Mouse (Mus musculus) forebrain, postnatal 0 days (tissue): ENCODE results near the gene Pex14. TPM values are rescaled to one million over a fixed set of nuclear protein-coding genes. Genes with fewer than 3 reads are reported as not detected.
"Not testable (repeated sequence)": the region's sequence is repeated elsewhere in the genome, so short reads cannot be mapped to it uniquely, and the experiment has no call there.

ENCODE experiments used
- ATAC-seq: fragments of 200-750 bp; cut with Nextera tagmentation; 2 replicates; pipeline ENCODE4 v1.8.0; 2017; ENCODE audit warnings: mild to moderate bottlenecking, moderate library complexity
- DNase-seq: peaks from one replicate; pipeline ENCODE4 v3.0.0-alpha.2; 2015
- H3K27ac ChIP-seq: fragments of 300-500 bp; sonication (generic); 2 replicates; pipeline ENCODE4 v1.5.1; 2014; ENCODE audit warnings: low read depth, mild to moderate bottlenecking, antibody characterized with exemption, low read length, moderate library complexity, mixed read lengths
- H3K27me3 ChIP-seq: fragments of 300-500 bp; sonication (generic); 2 replicates; pipeline ENCODE4 v1.6.1; 2014; ENCODE audit warnings: mild to moderate bottlenecking, low read length, mixed read lengths; ENCODE audit not compliant: insufficient read depth
- H3K36me3 ChIP-seq: fragments of 300-500 bp; sonication (generic); 2 replicates; pipeline ENCODE4 v1.6.1; 2014; ENCODE audit warnings: mild to moderate bottlenecking, moderate library complexity; ENCODE audit not compliant: insufficient read depth
- H3K4me1 ChIP-seq: fragments of 300-500 bp; sonication (generic); 2 replicates; pipeline ENCODE4 v1.6.1; 2014; ENCODE audit warnings: antibody characterized with exemption; ENCODE audit not compliant: insufficient read depth
- H3K4me2 ChIP-seq: fragments of 300-500 bp; sonication (generic); 2 replicates; pipeline ENCODE4 v1.6.1; 2014; ENCODE audit warnings: low read depth, mild to moderate bottlenecking, moderate library complexity
- H3K4me3 ChIP-seq: fragments of 300-500 bp; sonication (generic); 2 replicates; pipeline ENCODE4 v1.5.1; 2014; ENCODE audit warnings: low read depth, low read length, mixed read lengths
- H3K9ac ChIP-seq: fragments of 300-500 bp; sonication (generic); 2 replicates; pipeline ENCODE4 v1.6.1; 2014; ENCODE audit warnings: mild to moderate bottlenecking
- H3K9me3 ChIP-seq: fragments of 300-500 bp; sonication (generic); 2 replicates; pipeline ENCODE4 v1.6.1; 2016; ENCODE audit warnings: low read length
- CTCF ChIP-seq: sonication (generic); IDR thresholded peaks from 2 replicates; pipeline ENCODE4 v1.5.1; 2016; ENCODE audit warnings: antibody characterized with exemption, control low read depth, low read depth
- WGBS: fragments of 180-500 bp; shearing (Covaris S2); extraction: QIAGEN DNeasy Blood & Tissue Kit; methylation state at CpG from one replicate; pipeline ENCODE4 v1.1.7; 2014; 5-methylcytosine and 5-hydroxymethylcytosine counted together
- polyA plus RNA-seq: library from polyadenylated mRNA; unstranded; fragments of >200 nt; fragmentation: Nextera tagmentation; extraction: Ambion mirVana; gene quantifications from 2 replicates; pipeline ENCODE4 v1.2.1, GENCODE M21; 2015
- total RNA-seq: library from RNA; depleted of rRNA; stranded (reverse); fragments of >200 nt; gene quantifications from 2 replicates; pipeline ENCODE4 v1.2.3, GENCODE M21; 2014

Pex14 gene
- total and polyA plus RNA-seq, 2 experiments from 2014 or later = 66.5 to 66.6 TPM

DNA sequence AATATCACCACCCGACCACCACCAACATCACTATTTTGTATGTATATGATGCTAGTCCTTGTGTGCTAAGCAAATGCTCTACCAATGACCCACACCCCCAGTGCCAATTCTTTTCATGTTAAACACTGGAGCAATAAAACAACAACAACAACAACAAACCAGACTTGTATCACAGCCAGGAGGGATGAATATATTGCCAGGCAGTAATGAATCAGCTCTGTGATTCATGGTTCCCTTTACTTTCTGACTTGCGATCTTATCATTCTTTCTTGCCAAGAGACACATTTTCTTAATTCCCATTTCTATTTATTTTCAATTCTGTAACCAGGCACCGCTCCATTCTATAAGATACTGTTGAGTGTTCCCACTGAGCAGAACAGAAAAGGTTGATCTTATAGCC is 1.8 kb upstream of the Pex14 start:
- Histone ChIP-seq H3K4me2 (no peak overlapping the region), H3K27me3 (no peaks in the 10 kb centered on the region), H3K4me3 (no peak overlapping the region), H3K4me1 (peaks cover 11% of the 10 kb centered on the region; the same call in 1 of the 2 replicates), H3K9me3 (no peaks in the 10 kb centered on the region), H3K36me3 (peaks cover 6% of the 10 kb centered on the region; the same call in 1 of the 2 replicates), H3K9ac (no peak overlapping the region), H3K27ac (no peak overlapping the region)
- WGBS = 82% methylated on average over 3 of the region's 3 CpGs
- DNase-seq (no peak), ATAC-seq (no peak)
- no peak for TF ChIP-seq CTCF

DNA sequence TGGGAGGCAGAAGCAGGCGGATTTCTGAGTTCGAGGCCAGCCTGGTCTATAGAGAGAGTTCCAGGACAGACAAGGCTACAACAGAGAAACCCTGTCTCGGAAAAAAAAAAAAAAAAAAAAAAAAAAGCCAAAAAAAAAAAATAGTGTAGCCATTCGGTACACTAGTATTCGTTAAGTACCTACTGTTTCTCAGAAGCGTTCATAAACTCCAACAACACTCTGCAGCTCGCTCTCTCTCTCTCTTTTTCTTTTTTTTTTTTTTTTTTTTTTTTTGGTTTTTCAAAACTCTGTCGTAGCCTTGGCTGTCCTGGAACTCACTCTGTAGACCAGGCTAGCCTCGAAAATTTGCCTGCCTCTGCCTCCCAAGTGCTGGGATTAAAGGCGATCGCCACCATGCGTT is 773 bp upstream of the Pex14 start:
- peaks cover 11% of the 10 kb centered on the region; the same call in 1 of the 2 replicates for H3K4me1 ChIP-seq
- not testable (repeated sequence) for H3K9me3 ChIP-seq, H3K9ac ChIP-seq, H3K4me3 ChIP-seq, H3K27me3 ChIP-seq, ATAC-seq, H3K36me3 ChIP-seq, H3K4me2 ChIP-seq, H3K27ac ChIP-seq, DNase-seq
- WGBS = 88% methylated on average over 12 of the region's 12 CpGs

DNA sequence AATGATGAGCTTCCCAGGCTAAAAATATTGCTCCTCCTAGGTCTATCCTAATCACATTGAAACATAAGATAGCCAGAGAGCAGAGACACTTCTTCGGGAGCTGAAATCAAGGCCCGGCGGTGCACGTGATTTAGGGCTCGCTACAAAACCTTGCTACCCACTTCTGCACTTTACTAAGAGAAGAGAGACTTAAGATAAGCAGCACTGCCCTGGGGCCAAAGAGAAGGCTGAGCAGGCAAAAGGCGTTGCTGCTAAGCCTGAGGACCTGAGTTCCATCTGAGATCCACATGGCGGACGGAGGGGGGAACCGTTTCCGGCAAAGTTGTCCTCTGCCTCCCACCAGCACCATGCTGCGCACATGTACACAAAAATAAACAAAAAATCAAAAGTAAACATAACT is 1.1 kb downstream of the Pex14 start:
- no peak for ATAC-seq
- peak overlapping the region; percentile 79 for H3K9ac ChIP-seq
- H3K4me2 ChIP-seq = peak overlapping the region; percentile 74
- 0 out of 2 replicates have a peak, but pooled peaks cover 5% of the 10 kb centered on the region for H3K4me1 ChIP-seq
- no peak for TF ChIP-seq CTCF
- 25% methylated on average over 11 of the region's 11 CpGs for WGBS
- H3K27ac ChIP-seq = no peak overlapping the region
- H3K36me3 ChIP-seq = peaks cover 4% of the 10 kb centered on the region; the same call in 1 of the 2 replicates
- no peaks in the 10 kb centered on the region for H3K9me3 ChIP-seq
- H3K27me3 ChIP-seq = no peaks in the 10 kb centered on the region
- H3K4me3 ChIP-seq = peak overlapping the region; percentile 79
- DNase-seq = no peak

DNA sequence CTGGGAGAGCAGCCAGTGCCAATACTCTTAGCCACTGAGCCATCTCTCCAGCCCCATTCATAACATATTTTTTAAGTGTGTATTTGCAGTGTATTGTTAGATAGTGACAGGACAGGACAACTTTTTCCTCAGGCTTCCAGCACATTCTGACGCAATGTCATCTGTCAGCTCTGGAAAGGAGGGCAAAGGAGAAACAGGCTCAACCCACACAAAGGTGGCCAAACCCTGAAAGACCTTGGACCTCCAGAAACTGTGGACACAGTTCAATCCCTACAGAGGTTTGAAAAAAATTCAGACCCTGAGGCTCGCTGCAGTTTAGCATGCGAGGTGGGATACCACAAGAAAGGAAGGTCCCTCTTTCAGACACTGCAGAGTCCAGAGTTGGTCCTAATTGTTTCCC is 1.7 kb downstream of the Pex14 start:
- no peak overlapping the region for H3K4me3 ChIP-seq
- 84% methylated on average over 3 of the region's 3 CpGs for WGBS

DNA sequence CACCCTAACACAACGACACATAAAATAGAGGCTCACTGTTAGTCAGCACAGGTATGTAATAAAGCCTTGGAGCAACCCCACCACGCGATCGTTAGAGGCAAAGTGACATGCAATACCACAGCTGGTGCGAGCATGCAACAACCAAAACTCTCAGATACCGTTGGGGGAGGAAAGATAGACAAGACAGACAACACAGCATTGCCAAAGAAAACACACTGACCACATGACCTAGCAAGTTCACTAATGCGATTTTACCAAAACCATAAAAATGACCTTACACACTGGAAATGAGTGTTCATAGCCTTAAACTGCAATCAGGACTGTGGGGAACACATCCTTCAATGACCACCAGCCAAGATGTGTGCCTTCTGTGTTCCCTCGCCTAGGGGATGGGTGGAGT is 8.3 kb downstream of the Pex14 start:
- H3K36me3 ChIP-seq = peaks cover 4% of the 10 kb centered on the region
- no peak overlapping the region for H3K27ac ChIP-seq
- no peak overlapping the region for H3K9ac ChIP-seq
- H3K4me3 ChIP-seq = no peak overlapping the region
- DNase-seq (no peak), ATAC-seq (no peak)
- H3K9me3 ChIP-seq = no peaks in the 10 kb centered on the region
- H3K4me1 ChIP-seq = no peaks in the 10 kb centered on the region
- TF ChIP-seq CTCF = no peak
- no peak overlapping the region for H3K4me2 ChIP-seq
- no peaks in the 10 kb centered on the region for H3K27me3 ChIP-seq
- 90% methylated on average over 8 of the region's 8 CpGs for WGBS

More for the DNA sequence above, 1.7 kb downstream of the Pex14 start:
- ATAC-seq (no peak), DNase-seq (no peak)
- Histone ChIP-seq H3K36me3 (peaks cover 4% of the 10 kb centered on the region), H3K4me2 (no peak overlapping the region), H3K9me3 (no peaks in the 10 kb centered on the region), H3K27me3 (no peaks in the 10 kb centered on the region), H3K4me1 (0 out of 2 replicates have a peak, but pooled peaks cover 5% of the 10 kb centered on the region), H3K27ac (no peak overlapping the region), H3K9ac (no peak overlapping the region)
- TF ChIP-seq CTCF = no peak

DNA sequence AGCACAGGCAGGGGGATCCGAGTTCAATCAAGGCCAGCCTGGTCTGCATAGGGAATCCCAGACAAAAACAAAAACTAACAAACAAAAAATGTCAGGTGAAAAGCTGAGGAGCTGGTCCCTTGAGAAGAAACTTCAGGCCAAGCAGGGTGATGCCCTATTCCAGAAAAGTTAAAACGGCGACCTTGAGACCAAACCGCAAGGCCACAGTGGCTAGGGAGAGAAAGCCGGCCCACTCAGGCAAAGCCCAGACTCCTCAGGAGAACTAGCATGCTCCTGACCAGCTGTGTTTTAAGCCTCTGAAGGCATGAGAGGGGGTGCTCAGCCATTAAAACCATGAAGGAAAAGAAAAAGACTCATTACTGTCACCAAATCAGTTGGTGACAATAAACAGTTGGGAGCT is 14.3 kb downstream of the Pex14 start:
- Histone ChIP-seq H3K4me3 (no peak overlapping the region), H3K9me3 (no peaks in the 10 kb centered on the region), H3K27ac (no peak overlapping the region), H3K9ac (no peak overlapping the region), H3K36me3 (no peaks in the 10 kb centered on the region), H3K27me3 (no peaks in the 10 kb centered on the region), H3K4me1 (0 out of 2 replicates have a peak, but pooled peaks cover 4% of the 10 kb centered on the region), H3K4me2 (no peak overlapping the region)
- TF ChIP-seq CTCF = no peak
- WGBS = 80% methylated on average over 5 of the region's 5 CpGs
- no peak for DNase-seq
- ATAC-seq = no peak

DNA sequence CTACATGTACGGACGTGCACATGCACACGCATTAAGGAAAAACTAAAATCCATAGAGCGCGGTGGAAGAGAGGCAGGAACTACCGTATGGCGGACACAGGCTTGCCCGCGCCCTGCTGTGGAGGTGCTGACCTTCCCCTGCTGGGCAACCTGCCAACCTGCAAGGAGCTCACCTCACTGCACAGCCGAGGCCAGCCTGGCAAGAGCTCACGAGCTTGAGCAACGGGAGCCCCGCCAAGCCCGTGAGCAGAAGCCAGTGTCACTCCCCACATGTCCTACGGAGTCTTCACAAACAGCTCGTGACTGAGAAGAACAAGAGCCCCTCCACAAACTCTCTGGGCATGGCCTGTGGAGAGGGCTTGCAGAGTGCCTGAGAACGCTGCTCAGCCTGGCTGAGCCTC is 18.1 kb downstream of the Pex14 start:
- H3K27me3 ChIP-seq = no peaks in the 10 kb centered on the region
- no peak for TF ChIP-seq CTCF
- H3K4me3 ChIP-seq = no peak overlapping the region
- no peak overlapping the region for H3K27ac ChIP-seq
- H3K9me3 ChIP-seq = no peaks in the 10 kb centered on the region
- H3K4me2 ChIP-seq = no peak overlapping the region
- no peak for ATAC-seq
- 0 out of 2 replicates have a peak, but pooled peaks cover 4% of the 10 kb centered on the region for H3K4me1 ChIP-seq
- WGBS = 50% methylated on average over 17 of the region's 17 CpGs
- H3K9ac ChIP-seq = no peak overlapping the region
- DNase-seq = no peak
- H3K36me3 ChIP-seq = no peaks in the 10 kb centered on the region
